Mouse (Mus musculus) testis, postnatal 14 days (tissue): ENCODE measurements around the gene Smarcd3.
"Not testable (repeated sequence)": the region's sequence is repeated elsewhere in the genome, so short reads cannot be mapped to it uniquely, and the experiment has no call there.

Source experiments
- DNase-seq: peaks from one replicate; pipeline ENCODE4 v3.0.0; 2021; ENCODE audit warnings: low spot score

The Smarcd3 gene

GRCm38 (mm10) chr5:24555335-24555734 lies 68.9 kb downstream of the Smarcd3 start:
- not testable (repeated sequence) for DNase-seq

- no peak for DNase-seq
Observed at GRCm38 (mm10) chr5:24553621-24554244, 70.5 kb downstream of the Smarcd3 start.

- no peak for DNase-seq
Observed at GRCm38 (mm10) chr5:24551317-24551688, 72.9 kb downstream of the Smarcd3 start.

- DNase-seq, result no peak
Observed at GRCm38 (mm10) chr5:24550598-24551316, 73.5 kb downstream of the Smarcd3 start.

- DNase-seq, result no peak
Observed at GRCm38 (mm10) chr5:24542643-24543042, 81.6 kb downstream of the Smarcd3 start.

- DNase-seq, result no peak
Observed at GRCm38 (mm10) chr5:24541144-24541569, 83.1 kb downstream of the Smarcd3 start.
